Mouse (Mus musculus) lung, embryonic 16.5 days (tissue): ENCODE measurements around the gene Kcnj1. TPM values are rescaled to one million over a fixed set of nuclear protein-coding genes. Genes with fewer than 3 reads are reported as not detected.
A peak's percentile ranks its signal among the peaks of the same experiment; 100 is the strongest.

ENCODE experiments used
- ATAC-seq: fragments of 200-750 bp; cut with Nextera tagmentation; 2 replicates; pipeline ENCODE4 v1.8.0; 2017; ENCODE audit warnings: low read depth, mild to moderate bottlenecking, moderate library complexity
- H3K27ac ChIP-seq: fragments of 300-500 bp; sonication (generic); 2 replicates; pipeline ENCODE4 v1.5.1; 2014; ENCODE audit warnings: mild to moderate bottlenecking, control low read depth, low read length
- H3K27me3 ChIP-seq: fragments of 300-500 bp; sonication (generic); 2 replicates; pipeline ENCODE4 v1.6.1; 2014; ENCODE audit warnings: low read depth, low read length, mixed read lengths; ENCODE audit not compliant: control insufficient read depth, insufficient read depth
- H3K36me3 ChIP-seq: fragments of 300-500 bp; sonication (generic); 2 replicates; pipeline ENCODE4 v1.6.1; 2014; ENCODE audit warnings: low read length; ENCODE audit not compliant: control insufficient read depth, insufficient read depth
- H3K4me1 ChIP-seq: fragments of 300-500 bp; sonication (generic); replicated peaks from 2 replicates; pipeline ENCODE4 v1.6.1; 2014; ENCODE audit warnings: low read length, mixed read lengths; ENCODE audit not compliant: control insufficient read depth, insufficient read depth
- H3K4me2 ChIP-seq: fragments of 300-500 bp; sonication (generic); 2 replicates; pipeline ENCODE4 v1.6.1; 2014; ENCODE audit warnings: low read depth, low read length, control low read depth
- H3K4me3 ChIP-seq: fragments of 300-500 bp; sonication (generic); 2 replicates; pipeline ENCODE4 v1.5.1; 2014; ENCODE audit warnings: mild to moderate bottlenecking, low read length, control low read depth
- H3K9ac ChIP-seq: fragments of 300-500 bp; sonication (generic); 2 replicates; pipeline ENCODE4 v1.6.1; 2014; ENCODE audit warnings: low read length, control low read depth
- H3K9me3 ChIP-seq: fragments of 300-500 bp; sonication (generic); 2 replicates; pipeline ENCODE4 v1.6.1; 2016; ENCODE audit warnings: low read length; ENCODE audit not compliant: control insufficient read depth
- WGBS: fragments of 180-500 bp; shearing (Covaris S2); extraction: QIAGEN DNeasy Blood & Tissue Kit; methylation state at CpG from one replicate; pipeline ENCODE4 v1.1.7; 2014; 5-methylcytosine and 5-hydroxymethylcytosine counted together
- polyA plus RNA-seq: library from polyadenylated mRNA; unstranded; fragments of >200 nt; fragmentation: Nextera tagmentation; extraction: Ambion mirVana; gene quantifications from 2 replicates; pipeline ENCODE4 v1.2.1, GENCODE M21; 2015

The Kcnj1 gene
- polyA plus RNA-seq, 1 experiment from 2014 or later, result not detected

DNA sequence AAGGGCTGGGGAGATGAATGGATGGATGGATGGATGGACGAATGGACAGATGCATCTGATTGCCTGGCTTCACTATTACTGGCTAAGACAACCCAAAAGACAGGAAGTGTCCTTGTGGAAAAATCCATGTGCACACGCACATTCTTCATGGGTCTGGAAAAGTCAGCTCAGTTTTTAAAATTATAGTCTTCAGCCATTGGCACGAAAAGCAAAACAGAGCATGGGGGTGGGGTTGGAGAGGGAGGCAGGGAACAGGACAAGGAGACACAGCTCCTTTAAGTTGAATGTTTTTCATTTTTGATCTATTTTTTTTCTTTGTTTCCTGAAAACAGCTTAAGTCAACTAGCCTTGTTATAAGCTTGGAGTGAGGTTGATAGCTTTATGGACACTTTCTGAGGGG is 58.8 kb downstream of the Kcnj1 start:
- Histone ChIP-seq H3K4me1 (no peaks in the 10 kb centered on the region), H3K27ac (no peak overlapping the region), H3K4me3 (no peak overlapping the region), H3K4me2 (no peak overlapping the region), H3K9me3 (no peaks in the 10 kb centered on the region), H3K27me3 (no peaks in the 10 kb centered on the region), H3K36me3 (no peaks in the 10 kb centered on the region), H3K9ac (no peak overlapping the region)
- ATAC-seq, result no peak
- WGBS, result 85% methylated on average over 3 of the region's 3 CpGs

DNA sequence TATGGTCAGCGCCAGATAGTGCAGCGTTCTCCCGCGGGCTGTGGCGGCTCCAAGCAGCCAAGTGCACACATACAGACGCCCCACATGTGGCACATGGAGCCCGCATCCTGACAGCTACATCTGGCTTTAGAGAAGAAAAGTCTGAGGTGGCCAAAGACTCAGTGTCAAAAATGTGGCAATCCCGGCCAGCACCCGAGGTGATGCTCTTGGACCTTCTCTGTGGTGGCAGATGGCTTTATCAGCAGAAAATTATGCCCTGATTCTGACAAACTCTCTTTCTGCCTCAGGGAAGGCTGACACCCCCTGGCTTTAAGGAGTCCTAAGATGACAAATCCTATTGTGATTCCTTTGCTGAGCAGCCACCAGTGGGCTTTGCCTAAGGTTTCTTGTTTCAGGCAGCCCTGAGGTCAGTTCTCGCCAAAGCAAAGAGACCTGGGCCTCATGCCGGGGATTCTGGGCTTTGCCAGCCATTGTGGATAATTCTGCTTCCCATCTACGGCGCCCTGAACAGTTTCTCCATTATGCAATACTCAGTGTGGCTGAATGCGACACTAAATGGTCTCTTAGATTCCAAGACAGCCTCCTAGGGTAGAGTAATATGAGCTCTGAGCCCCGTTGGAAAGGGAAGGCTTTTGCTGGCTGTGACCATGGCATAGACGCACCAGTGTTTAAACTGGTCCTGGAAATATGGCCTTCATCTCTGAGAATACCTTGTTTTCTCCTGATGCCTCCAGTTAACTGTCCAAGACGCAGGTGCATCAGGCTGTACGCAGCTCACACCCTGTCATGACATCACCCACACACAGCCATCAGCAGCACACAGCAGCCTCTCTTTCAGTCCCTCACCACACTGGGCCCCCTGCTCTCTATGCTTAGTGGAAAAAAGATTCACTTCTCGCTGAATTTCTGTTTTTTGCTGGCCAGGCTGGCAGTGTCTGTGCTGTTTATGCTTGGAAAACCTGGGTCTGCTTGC is 62.2 kb downstream of the Kcnj1 start:
- Histone ChIP-seq H3K36me3 (no peaks in the 10 kb centered on the region), H3K4me1 (no peaks in the 10 kb centered on the region), H3K9me3 (no peaks in the 10 kb centered on the region), H3K27me3 (no peaks in the 10 kb centered on the region), H3K4me3 (no peak overlapping the region), H3K9ac (no peak overlapping the region), H3K27ac (no peak overlapping the region), H3K4me2 (no peak overlapping the region)
- WGBS, result 50% methylated on average over 19 of the region's 19 CpGs
- ATAC-seq, result peak; percentile 56; the same call in 1 of the 2 replicates

DNA sequence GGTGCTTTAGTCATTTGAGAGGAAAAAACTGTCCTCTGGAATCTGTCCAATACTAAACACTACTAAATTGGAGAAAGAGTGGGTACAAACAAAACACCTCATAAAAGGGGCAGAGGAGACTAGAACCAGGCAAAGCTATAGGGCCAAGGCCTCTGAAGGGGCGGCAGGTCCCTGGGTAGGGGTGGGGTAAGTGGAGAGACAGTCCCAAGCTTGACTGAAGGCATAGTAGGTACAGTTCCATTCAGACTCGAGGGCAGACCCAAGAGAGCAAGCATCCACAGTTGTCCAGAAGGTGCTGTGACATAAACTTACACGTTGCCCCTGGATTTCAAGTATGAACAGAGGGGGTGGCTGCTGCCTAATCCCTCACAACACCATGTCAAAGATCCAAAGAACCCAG is 70.8 kb downstream of the Kcnj1 start:
- Histone ChIP-seq H3K36me3 (no peaks in the 10 kb centered on the region; the same call in 1 of the 2 replicates), H3K27ac (no peak overlapping the region)
- 54% methylated on average over 3 of the region's 3 CpGs for WGBS

DNA sequence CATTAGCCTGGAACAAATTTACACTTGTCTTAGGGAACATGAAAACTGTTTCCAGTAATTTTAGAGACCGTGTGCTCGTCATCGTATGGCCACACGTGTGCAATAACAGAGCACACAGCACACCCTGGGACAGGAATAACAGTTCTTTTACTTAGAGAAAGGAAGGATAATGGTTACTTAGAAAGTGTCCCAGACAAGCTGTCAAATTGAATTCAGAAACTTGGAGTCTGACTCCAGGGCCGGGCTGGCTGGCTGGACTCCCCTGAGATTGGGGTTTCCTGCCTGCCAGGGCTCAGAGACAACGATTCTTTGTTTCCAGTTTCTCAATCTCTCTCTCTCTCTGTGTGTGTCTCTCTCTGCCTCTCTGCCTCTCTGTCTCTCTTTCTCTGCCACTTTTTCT is 71.5 kb downstream of the Kcnj1 start:
- Histone ChIP-seq H3K4me1 (peaks cover 6% of the 10 kb centered on the region; the same call in 1 of the 2 replicates), H3K36me3 (no peaks in the 10 kb centered on the region; the same call in 1 of the 2 replicates), H3K4me3 (no peak overlapping the region), H3K9ac (no peak overlapping the region), H3K27me3 (no peaks in the 10 kb centered on the region), H3K4me2 (no peak overlapping the region), H3K27ac (no peak overlapping the region), H3K9me3 (no peaks in the 10 kb centered on the region)
- 30% methylated on average over 6 of the region's 6 CpGs for WGBS
- peak; percentile 41; the same call in 1 of the 2 replicates for ATAC-seq

More for the DNA sequence above, 70.8 kb downstream of the Kcnj1 start:
- ATAC-seq, result no peak
- Histone ChIP-seq H3K9ac (no peak overlapping the region), H3K27me3 (no peaks in the 10 kb centered on the region), H3K4me3 (no peak overlapping the region), H3K4me2 (no peak overlapping the region), H3K4me1 (peaks cover 6% of the 10 kb centered on the region; the same call in 1 of the 2 replicates), H3K9me3 (no peaks in the 10 kb centered on the region)

DNA sequence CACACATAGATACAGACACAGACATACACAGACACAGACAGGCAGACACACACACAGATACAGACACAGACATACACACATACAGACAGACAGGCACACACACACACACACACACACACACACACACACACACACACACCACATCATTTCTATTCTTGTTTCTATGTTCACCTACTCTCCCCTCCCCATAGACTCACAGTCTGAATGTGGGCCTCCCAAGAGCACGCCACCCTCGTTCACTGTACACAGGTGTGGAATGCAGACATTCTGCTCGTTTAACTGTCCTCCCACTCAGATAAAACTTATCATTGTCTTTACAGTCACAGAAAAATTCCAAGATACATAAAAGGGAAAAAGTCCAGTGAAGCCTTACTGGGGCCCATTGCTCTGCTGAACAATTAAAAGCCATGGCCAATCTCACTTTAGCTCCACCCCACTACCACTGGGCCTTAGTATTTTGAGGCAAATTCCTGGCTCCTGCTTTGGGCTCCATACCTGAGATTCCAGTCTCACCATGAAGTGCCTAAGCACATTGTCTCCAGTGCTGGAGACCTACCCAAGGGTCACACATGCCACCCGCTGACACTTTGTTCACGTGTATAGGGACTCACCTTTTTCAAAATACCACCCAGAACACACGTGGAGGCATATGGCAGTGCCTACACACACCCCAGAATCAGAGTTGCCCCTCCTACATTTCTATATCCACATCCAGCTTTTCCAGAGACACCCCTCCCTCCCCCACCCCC is 72.3 kb downstream of the Kcnj1 start:
- peaks cover 6% of the 10 kb centered on the region; the same call in 1 of the 2 replicates for H3K4me1 ChIP-seq
- peak; percentile 71 for ATAC-seq
- WGBS, result 44% methylated on average over 6 of the region's 6 CpGs
- H3K27ac ChIP-seq, result peak overlapping the region; percentile 16; the same call in 1 of the 2 replicates
- no peak overlapping the region for H3K4me3 ChIP-seq
- no peaks in the 10 kb centered on the region for H3K9me3 ChIP-seq
- no peak overlapping the region for H3K4me2 ChIP-seq
- H3K36me3 ChIP-seq, result no peaks in the 10 kb centered on the region; the same call in 1 of the 2 replicates
- no peak overlapping the region for H3K9ac ChIP-seq
- no peaks in the 10 kb centered on the region for H3K27me3 ChIP-seq

DNA sequence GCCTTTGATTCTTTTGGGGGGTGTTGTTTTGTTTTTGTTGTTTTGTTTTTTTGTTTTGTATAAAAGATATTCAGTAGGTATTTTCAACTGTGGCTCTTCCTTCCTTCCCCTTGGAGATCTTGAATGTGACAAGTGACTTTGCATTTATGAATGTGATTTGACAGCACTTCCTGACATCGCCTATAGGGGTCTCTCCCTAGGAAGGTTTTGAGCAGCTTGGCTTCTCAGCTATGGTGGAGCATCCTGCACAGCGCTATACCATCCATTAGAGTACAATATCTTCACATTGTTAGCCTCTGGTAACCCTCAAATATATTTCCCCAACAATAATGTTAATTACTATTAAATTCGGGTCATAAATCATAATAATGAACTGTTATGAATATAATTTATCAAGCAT is 73.5 kb downstream of the Kcnj1 start:
- Histone ChIP-seq H3K9ac (no peak overlapping the region), H3K36me3 (no peaks in the 10 kb centered on the region; the same call in 1 of the 2 replicates), H3K4me3 (no peak overlapping the region), H3K4me2 (no peak overlapping the region), H3K4me1 (peaks cover 6% of the 10 kb centered on the region; the same call in 1 of the 2 replicates), H3K27me3 (no peaks in the 10 kb centered on the region), H3K27ac (no peak overlapping the region), H3K9me3 (no peaks in the 10 kb centered on the region)
- ATAC-seq, result no peak
- WGBS, result 60% methylated on average over 3 of the region's 3 CpGs

DNA sequence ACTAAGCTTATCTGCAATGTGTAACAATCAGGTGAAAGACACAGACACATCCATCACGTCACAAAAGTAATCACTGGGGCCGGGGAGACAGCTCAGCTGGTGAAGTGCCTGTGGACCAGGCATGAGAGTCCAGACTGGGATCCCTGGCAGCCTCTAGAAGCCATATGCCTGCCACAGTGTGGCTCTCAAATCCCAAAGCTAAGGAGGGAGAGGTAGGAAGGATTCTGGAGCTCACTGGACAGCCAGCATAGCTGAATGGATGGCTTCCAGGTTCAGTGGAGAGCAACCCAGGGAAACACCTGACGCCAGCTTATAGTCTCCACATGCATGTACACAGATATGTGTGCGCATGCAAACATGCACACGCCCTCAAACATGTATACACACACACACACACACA is 76.5 kb downstream of the Kcnj1 start:
- ATAC-seq, result no peak
- Histone ChIP-seq H3K36me3 (no peaks in the 10 kb centered on the region; the same call in 1 of the 2 replicates), H3K4me1 (peaks cover 6% of the 10 kb centered on the region; the same call in 1 of the 2 replicates), H3K27ac (no peak overlapping the region), H3K4me3 (no peak overlapping the region), H3K9me3 (no peaks in the 10 kb centered on the region), H3K27me3 (no peaks in the 10 kb centered on the region), H3K9ac (no peak overlapping the region), H3K4me2 (no peak overlapping the region)
- WGBS, result 74% methylated on average over 5 of the region's 5 CpGs
